Comparison of ENCODE assay signal across 7 mouse cellular contexts in the genomic region with DNA sequence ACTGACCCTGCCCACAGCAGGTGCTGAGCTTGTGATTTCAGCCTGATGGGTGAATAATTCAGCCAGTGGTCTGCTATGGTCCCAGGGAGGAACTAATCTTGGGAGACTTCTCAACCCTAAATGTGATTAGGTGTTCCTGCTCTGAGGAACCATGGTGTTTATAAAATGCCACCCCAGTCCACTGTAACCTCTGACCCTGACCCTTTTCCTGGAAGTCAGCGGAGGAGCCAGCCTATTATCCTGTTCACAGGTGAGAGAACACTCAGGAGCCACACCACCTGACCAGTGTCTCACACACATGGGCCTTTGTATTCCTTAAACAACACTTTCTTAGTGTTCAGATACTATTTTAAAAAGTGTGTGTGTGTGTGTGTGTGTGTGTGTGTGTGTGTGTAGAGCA.
DNase-seq lines count a peak whose midpoint lies in the region; ATAC-seq and TF ChIP-seq lines count a peak whose summit lies in the region.

No protein-coding gene starts in this region.

- DNase-seq in kidney, postnatal 0 days (ENCODE audit: low spot score): no peak
- DNase-seq in kidney, adult 8-10 months: no peak
- no peak for DNase-seq in T-cell, adult 2 months (ENCODE audit: low spot score)
- no peak for DNase-seq in adrenal gland, postnatal 25 days

- peak overlapping the region; percentile 79 for H3K27ac ChIP-seq in kidney, postnatal 0 days
- H3K27ac ChIP-seq in forebrain, embryonic 12.5 days: peak overlapping the region; percentile 78
- H3K27ac ChIP-seq in intestine, embryonic 16.5 days (ENCODE audit: low read length): peak overlapping the region; percentile 81; the same call in 1 of the 2 replicates
- no peak overlapping the region for H3K27ac ChIP-seq in neural tube, embryonic 12.5 days

- H3K4me2 ChIP-seq in kidney, postnatal 0 days (ENCODE audit: low read length): no peak overlapping the region
- H3K4me2 ChIP-seq in forebrain, embryonic 12.5 days: 0 out of 2 replicates have a peak overlapping the region, but pooled peaks have one; percentile 28
- no peak overlapping the region for H3K4me2 ChIP-seq in intestine, embryonic 16.5 days (ENCODE audit: low read depth, low read length)
- H3K4me2 ChIP-seq in neural tube, embryonic 12.5 days (replicated peaks): peak overlapping the region; percentile 34; the same call in 1 of the 2 replicates

- no peak overlapping the region for H3K4me3 ChIP-seq in kidney, postnatal 0 days (replicated peaks; ENCODE audit: low read depth, low read length)
- H3K4me3 ChIP-seq in forebrain, embryonic 12.5 days (replicated peaks): no peak overlapping the region
- H3K4me3 ChIP-seq in intestine, embryonic 16.5 days (ENCODE audit: low read length): no peak overlapping the region
- no peak overlapping the region for H3K4me3 ChIP-seq in neural tube, embryonic 12.5 days

- H3K4me1 ChIP-seq in kidney, postnatal 0 days (replicated peaks; ENCODE audit: insufficient read depth, low read length): peaks cover 13% of the 10 kb centered on the region
- H3K4me1 ChIP-seq in forebrain, embryonic 12.5 days: peaks cover 42% of the 10 kb centered on the region
- H3K4me1 ChIP-seq in intestine, embryonic 16.5 days (ENCODE audit: control insufficient read depth, insufficient read depth, low read length): peaks cover 23% of the 10 kb centered on the region
- H3K4me1 ChIP-seq in neural tube, embryonic 12.5 days: peaks cover 35% of the 10 kb centered on the region

- no peak for TF ChIP-seq CTCF in kidney, postnatal 0 days (IDR thresholded peaks at IDR 0.05; ENCODE audit: low read depth)

- 95% methylated on average over 1 of the region's 1 CpGs for WGBS in kidney, postnatal 0 days
- 94% methylated on average over 1 of the region's 1 CpGs for WGBS in forebrain, embryonic 12.5 days
- WGBS in intestine, embryonic 16.5 days: 81% methylated on average over 1 of the region's 1 CpGs
- WGBS in neural tube, embryonic 12.5 days: 94% methylated on average over 1 of the region's 1 CpGs

- no peaks in the 10 kb centered on the region for H3K27me3 ChIP-seq in kidney, postnatal 0 days (ENCODE audit: insufficient read depth, low read length)
- no peaks in the 10 kb centered on the region for H3K27me3 ChIP-seq in forebrain, embryonic 12.5 days
- no peaks in the 10 kb centered on the region for H3K27me3 ChIP-seq in intestine, embryonic 16.5 days (replicated peaks; ENCODE audit: control insufficient read depth, insufficient read depth, low read length)
- no peaks in the 10 kb centered on the region for H3K27me3 ChIP-seq in neural tube, embryonic 12.5 days (replicated peaks)

- H3K9ac ChIP-seq in kidney, postnatal 0 days (ENCODE audit: low read depth, low read length): no peak overlapping the region
- H3K9ac ChIP-seq in forebrain, embryonic 12.5 days: 0 out of 2 replicates have a peak overlapping the region, but pooled peaks have one; percentile 17
- H3K9ac ChIP-seq in intestine, embryonic 16.5 days (ENCODE audit: low read depth, low read length): peak overlapping the region; percentile 54; the same call in 1 of the 2 replicates
- no peak overlapping the region for H3K9ac ChIP-seq in neural tube, embryonic 12.5 days

- H3K9me3 ChIP-seq in kidney, postnatal 0 days (replicated peaks; ENCODE audit: low read length): no peaks in the 10 kb centered on the region
- peaks cover 4% of the 10 kb centered on the region; the same call in 1 of the 2 replicates for H3K9me3 ChIP-seq in forebrain, embryonic 12.5 days
- H3K9me3 ChIP-seq in intestine, embryonic 16.5 days (ENCODE audit: control insufficient read depth, low read length): 0 out of 2 replicates have a peak, but pooled peaks cover 3% of the 10 kb centered on the region
- H3K9me3 ChIP-seq in neural tube, embryonic 12.5 days: peaks cover 4% of the 10 kb centered on the region

- ATAC-seq in kidney, postnatal 0 days (replicated peaks; ENCODE audit: low FRiP score, low read depth): 0 out of 2 replicates have a peak, but pooled peaks have one; percentile 12
- ATAC-seq in forebrain, embryonic 12.5 days (ENCODE audit: low FRiP score): no peak
- no peak for ATAC-seq in intestine, embryonic 16.5 days
- no peak for ATAC-seq in neural tube, embryonic 12.5 days (ENCODE audit: low FRiP score, low read depth)

- no peaks in the 10 kb centered on the region for H3K36me3 ChIP-seq in kidney, postnatal 0 days (ENCODE audit: insufficient read depth, low read length)
- H3K36me3 ChIP-seq in forebrain, embryonic 12.5 days (replicated peaks): no peaks in the 10 kb centered on the region
- no peaks in the 10 kb centered on the region for H3K36me3 ChIP-seq in intestine, embryonic 16.5 days (ENCODE audit: control insufficient read depth, insufficient read depth, low read length)
- no peaks in the 10 kb centered on the region for H3K36me3 ChIP-seq in neural tube, embryonic 12.5 days

Comparison
In these comparisons a context has a peak if more than half of its experiments do, and no peak if none do; other contexts are left out.
1. H3K4me2 ChIP-seq: peak in forebrain, embryonic 12.5 days (single experiment) and neural tube, embryonic 12.5 days (single experiment); none in kidney, postnatal 0 days (single experiment) and intestine, embryonic 16.5 days (single experiment).
2. H3K9ac ChIP-seq: peak in forebrain, embryonic 12.5 days (single experiment) and intestine, embryonic 16.5 days (single experiment); none in kidney, postnatal 0 days (single experiment) and neural tube, embryonic 12.5 days (single experiment).